Mouse (Mus musculus): ENCODE data around the gene Hs1bp3. TPM values are rescaled to one million over a fixed set of nuclear protein-coding genes. Genes with fewer than 3 reads are reported as not detected.

Hs1bp3 gene
- polyA plus RNA-seq (2015; fragmentation: Nextera tagmentation; extraction: Ambion mirVana): 7.2 and 7.8 TPM in 2 replicates

GRCm38 (mm10) chr12:8313270-8313771 is at the start of gene Hs1bp3:
Gene Hs1bp3, plus strand, starts transcription at chr12:8313432.

GRCm38 (mm10) chr12:8301841-8302431 is 11.3 kb upstream of the Hs1bp3 start, which contains the start of gene Gdf7:
Gene Gdf7, minus strand, starts transcription at chr12:8301954.

Other genes starting within 250 kb of the Hs1bp3 start
- 63.3 and 67.7 TPM in 2 replicates for gene Ldah, start 105.3 kb upstream of the Hs1bp3 start, polyA plus RNA-seq (2015; fragmentation: Nextera tagmentation; extraction: Ambion mirVana)
- gene Gdf7, start 11.5 kb upstream of the Hs1bp3 start, polyA plus RNA-seq (2015; fragmentation: Nextera tagmentation; extraction: Ambion mirVana): 0.25 and 0.32 TPM in 2 replicates
- 96.4 and 102 TPM in 2 replicates for gene Rhob, start 186.6 kb downstream of the Hs1bp3 start, polyA plus RNA-seq (2015; fragmentation: Nextera tagmentation; extraction: Ambion mirVana)

All from neural tube, postnatal 0 days (tissue).